ENCODE assay signal across 9 mouse cellular contexts in the genomic region with DNA sequence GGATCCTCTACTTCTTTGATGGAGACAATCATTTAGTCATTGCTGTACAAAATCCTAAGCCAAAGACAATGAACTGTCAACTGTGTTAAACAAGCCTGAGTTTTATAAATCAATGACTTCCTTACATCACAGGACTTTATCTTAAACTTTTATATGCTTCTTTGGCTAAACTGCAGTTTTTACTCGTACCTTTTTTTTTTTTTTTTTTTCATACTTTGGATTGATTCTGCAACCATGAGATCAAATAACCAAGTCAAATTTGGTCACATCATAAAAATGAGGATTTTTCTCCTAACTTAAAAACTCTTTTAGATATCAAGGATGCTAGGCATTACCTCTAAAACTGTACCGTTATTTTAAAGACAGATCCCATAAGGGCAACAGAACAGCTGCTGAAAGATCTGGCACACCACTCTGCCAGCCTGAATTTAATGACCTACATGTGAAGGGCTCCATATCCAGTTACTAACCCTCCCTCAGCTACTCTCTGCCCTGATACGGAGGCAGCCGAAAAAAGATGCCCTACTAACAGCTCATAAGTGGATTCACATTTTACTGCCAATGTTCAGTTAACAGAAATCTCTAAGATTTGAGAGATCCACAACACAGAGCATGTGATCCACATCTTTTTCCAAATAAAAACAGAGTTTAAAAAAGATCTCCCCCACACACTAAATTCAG. TPM values are rescaled to one million over a fixed set of nuclear protein-coding genes. Genes with fewer than 3 reads are reported as not detected.
DNase-seq lines count a peak whose midpoint lies in the region; ATAC-seq and TF ChIP-seq lines count a peak whose summit lies in the region.
"Had no signal": no experiment of that assay in that cellular context is flagged by ENCODE, and none has a peak within 500 bp of the region (broad histone marks: within the 10 kb centered on the region; RNA-seq: fewer than 3 reads in every experiment).

No protein-coding gene starts in this region.

- H3K27me3 ChIP-seq in kidney, adult 2 months (replicated peaks; ENCODE audit: control insufficient read depth, insufficient read depth, low read length): no peaks in the 10 kb centered on the region
- no peaks in the 10 kb centered on the region for H3K27me3 ChIP-seq in limb, embryonic 11.5 days (ENCODE audit: control insufficient read depth, insufficient read depth, low read length)
- H3K27me3 ChIP-seq in stomach, embryonic 14.5 days (ENCODE audit: control insufficient read depth, insufficient read depth, low read length): no peaks in the 10 kb centered on the region

- H3K9me3 ChIP-seq in limb, embryonic 11.5 days (ENCODE audit: control insufficient read depth, low read length): no peaks in the 10 kb centered on the region
- H3K9me3 ChIP-seq in stomach, embryonic 14.5 days (ENCODE audit: control insufficient read depth, low read depth, low read length): no peaks in the 10 kb centered on the region

- no peak for ATAC-seq in limb, embryonic 11.5 days (ENCODE audit: insufficient number of reproducible peaks, low FRiP score, low TSS enrichment, low read depth)
- ATAC-seq in stomach, embryonic 14.5 days (ENCODE audit: insufficient number of reproducible peaks, insufficient read depth, low FRiP score, low read depth): no peak

- no peak overlapping the region for H3K27ac ChIP-seq in kidney, adult 2 months (ENCODE audit: insufficient read depth, low read depth, low read length)
- no peak overlapping the region for H3K27ac ChIP-seq in limb, embryonic 11.5 days (replicated peaks; ENCODE audit: low read depth, low read length)
- H3K27ac ChIP-seq in stomach, embryonic 14.5 days (ENCODE audit: low read length): no peak overlapping the region

- H3K4me1 ChIP-seq in kidney, adult 2 months (ENCODE audit: control insufficient read depth, insufficient read depth, low read length): peaks cover 3% of the 10 kb centered on the region; the same call in 1 of the 2 replicates
- H3K4me1 ChIP-seq in limb, embryonic 11.5 days (ENCODE audit: control insufficient read depth, insufficient read depth, low read length): no peaks in the 10 kb centered on the region
- no peaks in the 10 kb centered on the region for H3K4me1 ChIP-seq in stomach, embryonic 14.5 days (ENCODE audit: control insufficient read depth, insufficient read depth, low read length)

- TF ChIP-seq POLR2A in kidney, adult 2 months (IDR thresholded peaks at IDR 0.05; ENCODE audit: low read depth, low read length): no peak

- H3K4me3 ChIP-seq in kidney, adult 2 months (ENCODE audit: insufficient read depth, low read depth, low read length): 0 out of 2 replicates have a peak overlapping the region, but pooled peaks have one; percentile 11
- H3K4me3 ChIP-seq in limb, embryonic 11.5 days (ENCODE audit: low read depth, low read length): peak overlapping the region; percentile 8; the same call in 1 of the 2 replicates
- peak overlapping the region; percentile 55 for H3K4me3 ChIP-seq in stomach, embryonic 14.5 days (ENCODE audit: low read depth, low read length)

- peak; percentile 4 for DNase-seq in kidney, adult 2 months
- no peak for DNase-seq in kidney, postnatal 14 days
- DNase-seq in c-Kit-positive CD71-positive TER-119-positive erythroid progenitor cells, embryonic 14.5 days (ENCODE audit: low spot score): peak; percentile 16
- peak; percentile 38 to 66 for DNase-seq in gastrocnemius, adult 8-10 months (ENCODE audit: low spot score in 2 of 2)
- peak; percentile 32 for DNase-seq in limb, embryonic 11.5 days (ENCODE audit: low spot score)
- no peak for DNase-seq in thymus, postnatal 4 days
- DNase-seq in spleen, postnatal 36 days (ENCODE audit: low spot score in 2 of 2): no peak

- peak overlapping the region; percentile 32 for H3K4me2 ChIP-seq in limb, embryonic 11.5 days (ENCODE audit: low read depth, severe bottlenecking)
- H3K4me2 ChIP-seq in stomach, embryonic 14.5 days (replicated peaks; ENCODE audit: low read depth, low read length): peak overlapping the region; percentile 35

- no peaks in the 10 kb centered on the region for H3K36me3 ChIP-seq in kidney, adult 2 months (ENCODE audit: control insufficient read depth, insufficient read depth, low read length)
- H3K36me3 ChIP-seq in limb, embryonic 11.5 days (ENCODE audit: control insufficient read depth, insufficient read depth, low read length): no peaks in the 10 kb centered on the region
- no peaks in the 10 kb centered on the region for H3K36me3 ChIP-seq in stomach, embryonic 14.5 days (ENCODE audit: control insufficient read depth, insufficient read depth, low read length)

- no peak for TF ChIP-seq CTCF in kidney, adult 2 months (conservative IDR thresholded peaks at IDR 0.05; ENCODE audit: insufficient read depth, insufficient read length, low read depth, low read length)

- no peak overlapping the region for H3K9ac ChIP-seq in limb, embryonic 11.5 days (ENCODE audit: low read length)
- H3K9ac ChIP-seq in stomach, embryonic 14.5 days (replicated peaks; ENCODE audit: low read depth, low read length): no peak overlapping the region

- WGBS in kidney, adult 2 months: 22% methylated on average over 4 of the region's 4 CpGs
- WGBS in limb, embryonic 11.5 days: 49% methylated on average over 4 of the region's 4 CpGs
- WGBS in stomach, embryonic 14.5 days: 62% methylated on average over 4 of the region's 4 CpGs

RNA-seq across cellular contexts. Expression of a gene that starts 1.1 kb away (rescaled TPM):
- 1.5 and 2.0 TPM in 2 replicates for polyA plus RNA-seq in kidney, adult 2 months (2012; rRNA removed)
- total RNA-seq in gastrocnemius, adult 8-10 months (2022): 1 to 10 TPM in 3 of 4 experiments, under 1 TPM in 1; 0.80 to 2.5 (median 2.1) TPM
- 18.0 and 20.3 TPM in 2 replicates for polyA plus RNA-seq in limb, embryonic 11.5 days (2014; fragmentation: Nextera tagmentation; extraction: Ambion mirVana)
- polyA plus RNA-seq in stomach, embryonic 14.5 days (2014; fragmentation: Nextera tagmentation; extraction: Ambion mirVana): 10.2 and 11.1 TPM in 2 replicates

RNA-seq across cellular contexts. Expression of a gene that starts 2.6 kb away (rescaled TPM):
- 6.0 and 6.9 TPM in 2 replicates for polyA plus RNA-seq in kidney, adult 2 months (2012; rRNA removed)
- total RNA-seq in gastrocnemius, adult 8-10 months (2022): 1 to 10 TPM; 1.3 to 2.5 (median 1.5) TPM
- polyA plus RNA-seq in limb, embryonic 11.5 days (2014; fragmentation: Nextera tagmentation; extraction: Ambion mirVana): 8.2 and 9.1 TPM in 2 replicates
- 7.6 and 8.8 TPM in 2 replicates for polyA plus RNA-seq in stomach, embryonic 14.5 days (2014; fragmentation: Nextera tagmentation; extraction: Ambion mirVana)

RNA-seq across cellular contexts. Expression of a gene that starts 51.4 kb away (rescaled TPM):
- polyA plus RNA-seq in kidney, adult 2 months (2012; rRNA removed): 0.31 TPM in 1 of 2 replicates, not detected in the other
- total RNA-seq in gastrocnemius, adult 8-10 months (2022): not detected
- not detected in 2 replicates for polyA plus RNA-seq in limb, embryonic 11.5 days (2014; fragmentation: Nextera tagmentation; extraction: Ambion mirVana)
- 0.38 and 0.80 TPM in 2 replicates for polyA plus RNA-seq in stomach, embryonic 14.5 days (2014; fragmentation: Nextera tagmentation; extraction: Ambion mirVana)
- total RNA-seq: neutrophil, adult 5-6 weeks had no signal

Comparison
In these comparisons a context has a peak if more than half of its experiments do, and no peak if none do; other contexts are left out.
1. DNase-seq: peak in kidney, adult 2 months (single experiment), c-Kit-positive CD71-positive TER-119-positive erythroid progenitor cells, embryonic 14.5 days (single experiment), gastrocnemius, adult 8-10 months (2 of 2) and limb, embryonic 11.5 days (single experiment); none in kidney, postnatal 14 days (single experiment), thymus, postnatal 4 days (single experiment) and spleen, postnatal 36 days (0 of 2).
2. Peak in every context shown above with its lines, with median percentiles within 50 percentile points of each other: H3K4me3 ChIP-seq.